Mouse (Mus musculus) spleen, adult 2 months (tissue): Measurements from ENCODE around the gene Ahdc1. TPM values are rescaled to one million over a fixed set of nuclear protein-coding genes. Genes with fewer than 3 reads are reported as not detected.

ENCODE experiments used
- DNase-seq, 2 experiments: peaks; one replicate each; pipeline versions ENCODE4 v3.0.0 to v3.0.0-alpha.2; 2012 to 2021; ENCODE audit warnings: low spot score in 2 of 2, low read depth in 1 of 2
- H3K27ac ChIP-seq: fragments of 200-500 bp; 2 replicates; pipeline ENCODE4 v1.5.1; 2012; ENCODE audit warnings: low read length, inconsistent platforms; ENCODE audit not compliant: insufficient read depth
- H3K27me3 ChIP-seq: fragments of 200-500 bp; 2 replicates; pipeline ENCODE4 v1.6.1; 2012; ENCODE audit warnings: mild to moderate bottlenecking, moderate library complexity, low read length, inconsistent platforms; ENCODE audit not compliant: control insufficient read depth, insufficient read depth
- H3K36me3 ChIP-seq: fragments of 200-500 bp; 2 replicates; pipeline ENCODE4 v1.6.1; 2012; ENCODE audit warnings: mild to moderate bottlenecking, low read length, inconsistent platforms; ENCODE audit not compliant: control insufficient read depth, insufficient read depth
- H3K4me1 ChIP-seq: fragments of 200-500 bp; 2 replicates; pipeline ENCODE4 v1.6.1; 2011; ENCODE audit warnings: inconsistent platforms; ENCODE audit not compliant: control insufficient read depth, insufficient read depth, insufficient read length
- H3K4me3 ChIP-seq: fragments of 200-500 bp; 2 replicates; pipeline ENCODE4 v1.5.1; 2011; ENCODE audit warnings: mild to moderate bottlenecking, inconsistent platforms; ENCODE audit not compliant: insufficient read depth, insufficient read length; ENCODE audit errors: extremely low read depth
- CTCF ChIP-seq: fragments of 200-500 bp; IDR thresholded peaks from 2 replicates; pipeline ENCODE4 v1.5.1; 2011; ENCODE audit warnings: mild to moderate bottlenecking, inconsistent platforms; ENCODE audit not compliant: insufficient read depth, insufficient read length, insufficient replicate concordance; ENCODE audit errors: extremely low read depth
- POLR2A ChIP-seq: fragments of 200-500 bp; IDR thresholded peaks from 2 replicates; pipeline ENCODE4 v1.6.1; 2011; ENCODE audit warnings: low read depth, low read length, inconsistent platforms
- WGBS: fragments of 180-500 bp; shearing (Covaris S2); methylation state at CpG from one replicate; pipeline ENCODE4 v1.1.7; 2018; 5-methylcytosine and 5-hydroxymethylcytosine counted together
- polyA plus RNA-seq: library from polyadenylated mRNA; depleted of rRNA; stranded (reverse); fragments of >200 nt; gene quantifications from 2 replicates; pipeline ENCODE4 v1.2.3, GENCODE M21; 2012; rRNA removed

Gene Ahdc1
- polyA plus RNA-seq, 1 experiment = 24.3 TPM

DNA sequence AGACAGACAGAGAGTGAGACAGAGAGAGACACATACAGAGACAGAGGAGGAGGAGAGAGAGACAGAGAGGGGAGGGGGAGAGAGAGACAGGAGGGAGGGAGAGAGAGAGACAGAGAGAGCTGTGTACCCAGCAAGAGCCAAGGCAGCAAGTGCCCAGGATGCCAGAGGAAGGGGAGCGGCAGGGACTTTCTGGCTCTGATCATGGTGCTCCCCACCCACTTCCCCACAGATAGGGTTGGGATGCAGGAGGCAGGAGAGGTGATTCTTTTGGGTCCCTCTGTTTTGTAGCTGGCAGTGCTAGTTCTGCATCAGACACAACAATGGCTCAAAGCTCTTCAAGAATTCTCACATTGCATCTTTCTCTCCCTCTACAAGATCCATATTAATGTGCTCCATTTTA is 110.4 kb downstream of the Ahdc1 start:
- Histone ChIP-seq H3K4me3 (no peak overlapping the region), H3K27ac (no peak overlapping the region), H3K4me1 (peaks cover 3% of the 10 kb centered on the region; the same call in 1 of the 2 replicates)

GRCm38 (mm10) chr4:133121974-133122637 is 111.0 kb downstream of the Ahdc1 start:
- 20% methylated on average over 5 of the region's 5 CpGs for WGBS
- Histone ChIP-seq H3K4me3 (no peak overlapping the region), H3K27ac (peak overlapping the region; percentile 19; the same call in 1 of the 2 replicates)

More for the DNA sequence above, 110.4 kb downstream of the Ahdc1 start:
- WGBS = 87% methylated on average over 1 of the region's 1 CpGs
- no peaks in the 10 kb centered on the region for H3K27me3 ChIP-seq
- no peaks in the 10 kb centered on the region for H3K36me3 ChIP-seq
- no peak for DNase-seq
- TF ChIP-seq CTCF (no peak), POLR2A (no peak)

DNA sequence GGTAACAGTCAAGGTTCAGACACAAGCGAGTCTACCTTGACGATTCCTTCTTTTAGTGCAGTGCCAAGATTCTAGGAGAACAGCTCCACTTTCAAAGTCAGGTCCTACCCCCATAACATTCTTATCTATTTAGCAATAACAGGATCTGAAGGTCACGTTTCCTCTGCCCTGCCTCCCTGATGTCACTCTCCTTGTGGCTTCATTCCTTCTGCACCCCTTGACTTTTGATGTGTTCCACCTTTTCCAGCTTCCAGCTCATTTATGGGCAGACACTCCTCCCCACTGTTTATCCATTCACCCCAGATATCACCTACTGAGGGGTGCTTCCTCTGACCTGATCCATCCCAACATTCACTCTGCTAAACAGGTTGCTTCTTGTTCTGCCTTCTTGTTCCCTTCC is 116.0 kb downstream of the Ahdc1 start:
- 83% methylated on average over 3 of the region's 3 CpGs for WGBS
- Histone ChIP-seq H3K4me3 (no peak overlapping the region), H3K27ac (no peak overlapping the region), H3K4me1 (peaks cover 5% of the 10 kb centered on the region; the same call in 1 of the 2 replicates), H3K36me3 (no peaks in the 10 kb centered on the region), H3K27me3 (no peaks in the 10 kb centered on the region)
- TF ChIP-seq POLR2A = no peak
- TF ChIP-seq CTCF = no peak
- no peak for DNase-seq

More at GRCm38 (mm10) chr4:133121974-133122637, 111.0 kb downstream of the Ahdc1 start:
- Histone ChIP-seq H3K36me3 (no peaks in the 10 kb centered on the region), H3K4me1 (peaks cover 3% of the 10 kb centered on the region; the same call in 1 of the 2 replicates), H3K27me3 (no peaks in the 10 kb centered on the region)
- no peak for DNase-seq
- TF ChIP-seq CTCF (no peak), POLR2A (no peak)

Other genes with a start within 250 kb of the Ahdc1 start
- 15.4 and 19.9 TPM in 2 replicates for gene Rpa2, start 242.9 kb upstream of the Ahdc1 start, polyA plus RNA-seq
- 55.0 and 68.8 TPM in 2 replicates for gene Themis2, start 214.9 kb upstream of the Ahdc1 start, polyA plus RNA-seq
- 21.3 and 25.0 TPM in 2 replicates for gene Ppp1r8, start 168.1 kb upstream of the Ahdc1 start, polyA plus RNA-seq
- 6.3 and 6.8 TPM in 2 replicates for gene Stx12, start 126.8 kb upstream of the Ahdc1 start, polyA plus RNA-seq
- gene Fam76a, start 88.7 kb upstream of the Ahdc1 start, polyA plus RNA-seq = 7.2 and 9.1 TPM in 2 replicates
- gene Fgr, start 37.2 kb upstream of the Ahdc1 start, polyA plus RNA-seq = 37.5 and 39.9 TPM in 2 replicates
- gene Wasf2, start 119.2 kb downstream of the Ahdc1 start, polyA plus RNA-seq = 76.2 and 87.6 TPM in 2 replicates
- gene Cd164l2, start 200.9 kb downstream of the Ahdc1 start, polyA plus RNA-seq = 0.19 and 0.54 TPM in 2 replicates
- gene Gpr3, start 201.3 kb downstream of the Ahdc1 start, polyA plus RNA-seq = 0.02 TPM in 1 of 2 replicates, not detected in the other
- 4.0 and 5.8 TPM in 2 replicates for gene Map3k6, start 229.6 kb downstream of the Ahdc1 start, polyA plus RNA-seq